Mouse (Mus musculus) embryonic fibroblast, embryonic 13.5 days (primary cell): ENCODE measurements around the gene Olfr1145.

Experiments
- CTCF ChIP-seq: IDR thresholded peaks from 2 replicates; pipeline ENCODE4 v1.5.1; 2011; ENCODE audit warnings: mild to moderate bottlenecking, control low read depth, low read length, moderate library complexity, borderline replicate concordance; ENCODE audit not compliant: insufficient read depth
- POLR2A ChIP-seq: IDR thresholded peaks from 2 replicates; pipeline ENCODE4 v1.6.1; 2011; ENCODE audit warnings: low read depth, mild to moderate bottlenecking, control low read depth, low read length, moderate library complexity

GRCm38 (mm10) chr2:87800292-87800691, 9.3 kb upstream of the Olfr1145 start, which contains the start of gene Olfr1143:
- no peak for TF ChIP-seq CTCF
- no peak for TF ChIP-seq POLR2A
